Mouse (Mus musculus) heart, postnatal 0 days (tissue): ENCODE data around the gene Tinagl1.

Experiments used
- CTCF ChIP-seq: IDR thresholded peaks from 2 replicates; pipeline ENCODE4 v1.5.1; 2016; ENCODE audit warnings: antibody characterized with exemption, control low read depth, low read depth
- EP300 ChIP-seq: IDR thresholded peaks from 2 replicates; pipeline ENCODE4 v1.6.1; 2016; ENCODE audit warnings: antibody characterized with exemption, low read depth

- TF ChIP-seq EP300 (no peak), CTCF (no peak)
These were observed 46.0 kb downstream of the Tinagl1 start for GRCm38 (mm10) chr4:130128907-130129306.
